Mouse (Mus musculus) heart, embryonic 14.5 days (tissue): Measurements from ENCODE around the gene BC024978. TPM values are rescaled to one million over a fixed set of nuclear protein-coding genes. Genes with fewer than 3 reads are reported as not detected.

ENCODE experiments used
- ATAC-seq: fragments of 200-750 bp; cut with Nextera tagmentation; 2 replicates; pipeline ENCODE4 v1.8.0; 2017; ENCODE audit warnings: low read depth, moderate TSS enrichment; ENCODE audit not compliant: insufficient number of reproducible peaks, insufficient read depth, low FRiP score
- H3K27ac ChIP-seq, 2 experiments: fragments of 200-500 bp in 1 of 2; fragments of 300-500 bp in 1 of 2; sonication (generic) in 1 of 2; replicated peaks in 1 of 2; 2 replicates each; pipeline ENCODE4 v1.5.1; 2012 to 2014; ENCODE audit warnings: low read depth in 2 of 2, low read length in 2 of 2, control low read depth in 1 of 2, mild to moderate bottlenecking in 1 of 2, mixed read lengths in 1 of 2; ENCODE audit not compliant: control insufficient read depth in 1 of 2, insufficient read depth in 1 of 2
- H3K27me3 ChIP-seq: fragments of 300-500 bp; sonication (generic); 2 replicates; pipeline ENCODE4 v1.6.1; 2014; ENCODE audit warnings: mild to moderate bottlenecking, low read length, control low read depth; ENCODE audit not compliant: control insufficient read depth, insufficient read depth
- H3K36me3 ChIP-seq: fragments of 300-500 bp; sonication (generic); 2 replicates; pipeline ENCODE4 v1.6.1; 2014; ENCODE audit warnings: mild to moderate bottlenecking, control low read depth, low read length, mixed read lengths; ENCODE audit not compliant: control insufficient read depth, insufficient read depth
- H3K4me1 ChIP-seq, 2 experiments: fragments of 200-500 bp in 1 of 2; fragments of 300-500 bp in 1 of 2; sonication (generic) in 1 of 2; 2 replicates each; pipeline ENCODE4 v1.6.1; 2012 to 2014; ENCODE audit warnings: low read length in 2 of 2, control low read depth in 1 of 2, mixed read lengths in 1 of 2; ENCODE audit not compliant: control insufficient read depth in 2 of 2, insufficient read depth in 2 of 2
- H3K4me2 ChIP-seq: fragments of 300-500 bp; sonication (generic); 2 replicates; pipeline ENCODE4 v1.6.1; 2014; ENCODE audit warnings: mild to moderate bottlenecking, low read length
- H3K4me3 ChIP-seq, 2 experiments: fragments of 200-500 bp in 1 of 2; fragments of 300-500 bp in 1 of 2; sonication (generic) in 1 of 2; 2 replicates each; pipeline ENCODE4 v1.5.1; 2012 to 2014; ENCODE audit warnings: low read length in 2 of 2, mild to moderate bottlenecking in 2 of 2, control low read depth in 1 of 2, low read depth in 1 of 2, moderate library complexity in 1 of 2; ENCODE audit not compliant: control insufficient read depth in 1 of 2, insufficient read depth in 1 of 2
- H3K9ac ChIP-seq: fragments of 300-500 bp; sonication (generic); 2 replicates; pipeline ENCODE4 v1.6.1; 2014; ENCODE audit warnings: mild to moderate bottlenecking, low read length
- H3K9me3 ChIP-seq: fragments of 300-500 bp; sonication (generic); 2 replicates; pipeline ENCODE4 v1.6.1; 2016; ENCODE audit warnings: low read length, control low read depth; ENCODE audit not compliant: control insufficient read depth
- WGBS: fragments of 180-500 bp; shearing (Covaris S2); extraction: QIAGEN DNeasy Blood & Tissue Kit; methylation state at CpG from one replicate; pipeline ENCODE4 v1.1.7; 2014; 5-methylcytosine and 5-hydroxymethylcytosine counted together
- polyA plus RNA-seq: library from polyadenylated mRNA; unstranded; fragments of >200 nt; fragmentation: Nextera tagmentation; extraction: Ambion mirVana; gene quantifications from 2 replicates; pipeline ENCODE4 v1.2.1, GENCODE M21; 2014

The BC024978 gene
- polyA plus RNA-seq, 1 experiment from 2014 or later = 3.7 TPM

- no peaks in the 10 kb centered on the region for H3K9me3 ChIP-seq
- WGBS = 88% methylated on average over 8 of the region's 8 CpGs
- H3K9ac ChIP-seq = no peak overlapping the region
- no peak overlapping the region for H3K4me3 ChIP-seq
- H3K27ac ChIP-seq = no peak overlapping the region
- no peak for ATAC-seq
- H3K4me2 ChIP-seq = no peak overlapping the region
- H3K4me1 ChIP-seq = no peaks in the 10 kb centered on the region
- no peaks in the 10 kb centered on the region for H3K27me3 ChIP-seq
- H3K36me3 ChIP-seq = peaks cover 67% of the 10 kb centered on the region
Measured at GRCm38 (mm10) chr7:27203730-27204449, 8.3 kb downstream of the BC024978 start.

DNA sequence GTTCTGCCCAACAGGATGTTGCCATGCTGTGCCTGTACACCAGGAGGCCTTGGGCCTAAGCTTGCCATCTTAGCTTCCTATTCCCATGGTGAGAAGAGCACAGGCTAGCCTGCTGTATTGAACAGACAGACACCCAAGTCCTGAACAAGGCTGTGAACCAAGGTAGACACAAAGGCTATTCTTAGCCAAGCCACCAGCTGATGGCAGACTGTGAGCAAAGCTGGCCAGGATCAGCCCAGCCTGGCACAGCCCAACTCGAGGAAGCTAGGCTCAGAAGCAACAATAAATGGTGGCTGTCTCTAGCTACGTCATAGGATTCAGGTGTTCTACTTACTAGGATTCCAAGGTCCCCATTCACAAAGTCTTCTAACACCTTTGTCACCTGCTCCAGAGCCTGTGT is 17.0 kb downstream of the BC024978 start:
- Histone ChIP-seq H3K36me3 (peaks cover 74% of the 10 kb centered on the region), H3K4me2 (no peak overlapping the region), H3K4me1 (no peaks in the 10 kb centered on the region), H3K9ac (no peak overlapping the region), H3K4me3 (no peak overlapping the region), H3K27me3 (no peaks in the 10 kb centered on the region), H3K9me3 (no peaks in the 10 kb centered on the region), H3K27ac (no peak overlapping the region)
- ATAC-seq = no peak
- WGBS = 78% methylated on average over 2 of the region's 2 CpGs

- no peak overlapping the region for H3K27ac ChIP-seq
- no peak overlapping the region for H3K9ac ChIP-seq
- no peak overlapping the region for H3K4me2 ChIP-seq
- no peak overlapping the region for H3K4me3 ChIP-seq
- H3K9me3 ChIP-seq = no peaks in the 10 kb centered on the region
- no peak for ATAC-seq
- H3K27me3 ChIP-seq = no peaks in the 10 kb centered on the region
- WGBS = 84% methylated on average over 7 of the region's 7 CpGs
- peaks cover 49% of the 10 kb centered on the region for H3K36me3 ChIP-seq
- no peaks in the 10 kb centered on the region for H3K4me1 ChIP-seq
Measured at GRCm38 (mm10) chr7:27218586-27218985, 23.0 kb downstream of the BC024978 start.

DNA sequence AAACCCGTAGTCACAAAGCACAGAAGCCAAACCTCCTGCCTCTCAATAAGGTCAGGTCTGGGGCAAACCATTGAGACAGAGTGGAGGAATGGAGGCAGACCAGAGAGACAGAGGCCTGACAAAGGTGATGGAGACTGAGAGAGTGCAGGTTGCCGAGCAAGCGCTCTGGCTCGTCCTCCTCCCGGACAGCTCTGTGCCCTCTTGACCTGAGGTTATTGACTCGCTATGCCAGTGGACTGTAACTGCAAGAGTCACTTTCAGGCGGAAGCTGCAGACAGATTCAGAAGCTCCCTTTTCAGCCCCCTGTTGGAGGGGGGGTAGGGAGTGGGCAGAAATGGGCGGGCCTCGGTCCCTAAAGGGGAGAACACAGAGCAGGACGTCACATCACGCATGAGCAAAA is 24.4 kb downstream of the BC024978 start:
- no peak overlapping the region for H3K4me2 ChIP-seq
- H3K27ac ChIP-seq = no peak overlapping the region
- no peak overlapping the region for H3K4me3 ChIP-seq
- H3K4me1 ChIP-seq = peaks cover 0 to 9% of the 10 kb centered on the region in 2 experiments; a peak in 2 of 4 replicates
- H3K36me3 ChIP-seq = peaks cover 39% of the 10 kb centered on the region
- H3K27me3 ChIP-seq = no peaks in the 10 kb centered on the region
- no peak overlapping the region for H3K9ac ChIP-seq
- 88% methylated on average over 11 of the region's 11 CpGs for WGBS
- H3K9me3 ChIP-seq = no peaks in the 10 kb centered on the region
- no peak for ATAC-seq

- ATAC-seq = no peak
- 65% methylated on average over 6 of the region's 6 CpGs for WGBS
Measured at GRCm38 (mm10) chr7:27221939-27222338, 26.4 kb downstream of the BC024978 start.

DNA sequence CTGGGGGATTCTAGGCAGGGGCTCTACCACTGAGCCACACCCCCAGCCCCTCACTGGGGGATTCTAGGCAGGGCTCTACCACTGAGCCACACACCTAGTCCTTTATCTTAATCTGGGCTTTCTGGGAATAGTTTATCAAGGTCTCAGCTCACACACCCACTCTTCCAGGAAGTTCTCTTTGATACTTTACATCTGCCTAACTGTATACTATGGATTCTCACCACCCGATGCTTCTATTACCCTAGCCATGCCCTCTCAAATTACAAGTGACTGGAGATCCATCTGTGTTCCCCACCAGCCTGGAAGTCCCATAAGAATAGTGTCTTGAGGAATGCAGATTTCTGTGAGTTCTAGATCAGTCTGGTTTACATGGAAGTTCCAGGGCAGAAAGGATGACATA is 27.0 kb downstream of the BC024978 start:
- Histone ChIP-seq H3K27me3 (no peaks in the 10 kb centered on the region), H3K9me3 (no peaks in the 10 kb centered on the region), H3K4me2 (no peak overlapping the region), H3K4me1 (peaks cover 15 to 35% of the 10 kb centered on the region in 2 experiments), H3K9ac (no peak overlapping the region), H3K36me3 (peaks cover 18% of the 10 kb centered on the region), H3K27ac (no peak overlapping the region), H3K4me3 (no peak overlapping the region)
- ATAC-seq = no peak
- WGBS = 79% methylated on average over 1 of the region's 1 CpGs

More at GRCm38 (mm10) chr7:27221939-27222338, 26.4 kb downstream of the BC024978 start:
- H3K4me1 ChIP-seq = peaks cover 9 to 29% of the 10 kb centered on the region in 2 experiments
- H3K36me3 ChIP-seq = peaks cover 19% of the 10 kb centered on the region
- H3K4me3 ChIP-seq = no peak overlapping the region
- H3K27me3 ChIP-seq = no peaks in the 10 kb centered on the region
- H3K9me3 ChIP-seq = no peaks in the 10 kb centered on the region
- H3K27ac ChIP-seq = no peak overlapping the region
- H3K9ac ChIP-seq = no peak overlapping the region
- no peak overlapping the region for H3K4me2 ChIP-seq

DNA sequence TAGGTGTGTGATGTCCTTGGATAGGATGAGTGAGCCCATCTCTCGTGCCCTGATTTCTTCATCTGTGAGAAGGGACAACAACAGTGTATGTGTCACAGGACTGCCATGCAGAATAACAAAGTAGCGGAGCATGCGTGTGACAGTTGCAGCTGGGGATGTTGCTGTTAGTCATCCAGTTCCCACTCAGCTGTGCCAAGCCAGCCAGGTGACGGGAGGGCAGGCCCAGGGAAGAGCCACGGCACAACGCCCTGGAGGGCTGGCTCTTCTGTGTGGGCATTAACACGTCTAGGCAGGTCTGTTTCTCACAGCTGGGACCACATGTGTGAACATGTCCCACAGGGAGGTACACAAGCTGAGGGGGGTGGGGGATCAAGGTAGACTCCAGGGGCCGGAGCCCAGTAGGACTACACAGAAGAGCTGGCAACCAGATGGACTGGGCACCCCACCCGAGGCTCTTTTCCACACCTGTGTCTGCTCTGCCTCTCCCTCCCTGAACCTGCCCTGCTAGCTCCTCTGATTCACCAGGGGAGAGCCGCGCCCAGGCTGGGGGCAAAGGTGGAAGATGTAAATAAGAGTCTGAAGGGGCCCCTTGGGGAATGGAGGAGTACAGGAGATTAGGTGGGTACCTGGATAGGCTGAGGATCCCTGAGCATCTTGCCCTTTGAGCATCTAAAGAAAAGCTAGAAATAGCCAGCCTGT is 29.4 kb downstream of the BC024978 start:
- H3K9me3 ChIP-seq = no peaks in the 10 kb centered on the region
- no peak for ATAC-seq
- H3K36me3 ChIP-seq = peaks cover 4% of the 10 kb centered on the region; the same call in 1 of the 2 replicates
- 80% methylated on average over 11 of the region's 11 CpGs for WGBS
- no peaks in the 10 kb centered on the region for H3K27me3 ChIP-seq
- no peak overlapping the region for H3K4me3 ChIP-seq
- H3K4me1 ChIP-seq = peaks cover 22 to 37% of the 10 kb centered on the region in 2 experiments
- H3K4me2 ChIP-seq = no peak overlapping the region
- no peak overlapping the region for H3K27ac ChIP-seq
- H3K9ac ChIP-seq = peak overlapping the region; percentile 46; the same call in 1 of the 2 replicates
